Mouse (Mus musculus) cortical plate, adult 2 months (tissue): ENCODE data around the gene Fam208a.

Source experiments
- CTCF ChIP-seq: fragments of 200-500 bp; IDR thresholded peaks from 2 replicates; pipeline ENCODE4 v1.5.1; 2011; ENCODE audit warnings: mild to moderate bottlenecking, control low read depth, low read length; ENCODE audit not compliant: insufficient read depth; ENCODE audit errors: extremely low read depth
- POLR2A ChIP-seq: fragments of 200-500 bp; IDR thresholded peaks from 2 replicates; pipeline ENCODE4 v1.6.1; 2011; ENCODE audit warnings: mild to moderate bottlenecking, low read length, control low read depth; ENCODE audit not compliant: insufficient read depth; ENCODE audit errors: extremely low read depth

DNA sequence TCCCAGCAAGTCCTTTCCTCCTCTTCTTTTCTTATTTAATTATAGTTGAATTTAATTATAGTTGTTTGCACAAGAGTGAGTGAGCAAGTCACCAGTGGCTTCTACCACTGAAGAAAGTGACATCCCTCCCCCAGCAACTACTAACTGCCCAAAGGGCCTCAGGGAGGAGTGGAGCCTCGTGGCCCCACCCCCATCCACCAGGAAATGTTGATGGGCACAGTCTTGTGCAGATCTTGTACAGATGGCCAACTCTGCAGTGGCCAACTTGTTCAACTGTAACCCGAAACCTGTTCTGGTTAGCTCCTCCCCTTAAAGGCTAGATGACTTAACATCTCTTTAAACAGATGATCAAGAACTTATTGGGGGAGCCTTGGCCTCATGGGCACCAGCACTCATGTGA, 38.9 kb upstream of the Fam208a start:
- TF ChIP-seq POLR2A (no peak), CTCF (no peak)
